Mouse (Mus musculus): ENCODE results near the gene Prkn.

Gene Prkn

GRCm38 (mm10) chr17:11394607-11395006, 554.4 kb downstream of the Prkn start:
- no peak for DNase-seq (ENCODE audit: extremely low read depth, low read depth)

DNA sequence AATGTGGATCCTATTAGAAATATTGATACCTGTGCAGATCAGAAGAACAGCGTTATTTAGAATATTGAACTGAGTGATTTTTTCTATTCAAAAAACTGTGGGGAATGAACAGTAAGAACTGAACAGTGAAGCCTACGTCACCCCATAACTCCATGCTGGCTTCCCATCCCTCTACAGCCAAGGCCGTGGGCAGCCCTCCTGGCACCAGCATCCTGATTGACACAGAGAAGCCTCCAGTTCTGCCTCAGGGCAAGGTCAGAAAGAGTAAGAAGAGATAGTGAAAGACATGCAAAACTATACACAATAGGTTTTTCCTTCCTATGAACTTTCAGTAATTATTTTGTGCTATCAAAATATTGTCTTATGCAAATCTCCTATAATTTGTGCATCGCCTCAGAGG, 557.5 kb downstream of the Prkn start:
- DNase-seq (ENCODE audit: extremely low read depth, low read depth) = no peak

DNA sequence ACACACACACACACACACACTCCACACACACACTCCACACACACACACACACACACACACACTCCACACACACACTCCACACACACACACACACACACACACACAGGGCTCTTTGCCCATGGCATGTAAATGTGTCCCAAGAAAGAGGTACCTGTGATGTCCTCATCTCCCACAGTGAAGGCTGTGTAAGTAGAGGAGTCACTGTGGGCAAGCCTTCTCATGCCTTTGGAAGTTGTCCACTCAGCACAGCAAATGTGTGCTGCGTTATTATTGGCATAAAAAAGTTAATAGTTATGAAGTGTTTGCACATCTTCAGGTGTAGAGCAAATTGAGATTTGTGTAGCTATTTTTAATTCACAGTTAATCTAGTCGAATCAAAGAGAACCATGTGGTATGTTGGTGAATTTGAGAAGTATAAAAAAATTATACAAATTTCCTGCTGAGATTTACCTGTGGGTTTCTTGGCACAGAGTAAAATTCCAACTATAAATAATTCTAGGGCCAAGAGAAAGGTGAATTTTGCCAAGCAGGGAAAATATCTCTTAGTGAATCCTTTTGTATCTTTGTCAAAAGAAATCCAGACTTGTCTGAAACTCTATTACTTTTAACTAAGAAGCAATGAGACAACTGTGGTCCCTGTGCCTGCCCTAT, 562.2 kb downstream of the Prkn start:
- DNase-seq (ENCODE audit: extremely low read depth, low read depth) = no peak

GRCm38 (mm10) chr17:11411414-11411813, 571.2 kb downstream of the Prkn start:
- no peak for DNase-seq (ENCODE audit: extremely low read depth, low read depth)

DNA sequence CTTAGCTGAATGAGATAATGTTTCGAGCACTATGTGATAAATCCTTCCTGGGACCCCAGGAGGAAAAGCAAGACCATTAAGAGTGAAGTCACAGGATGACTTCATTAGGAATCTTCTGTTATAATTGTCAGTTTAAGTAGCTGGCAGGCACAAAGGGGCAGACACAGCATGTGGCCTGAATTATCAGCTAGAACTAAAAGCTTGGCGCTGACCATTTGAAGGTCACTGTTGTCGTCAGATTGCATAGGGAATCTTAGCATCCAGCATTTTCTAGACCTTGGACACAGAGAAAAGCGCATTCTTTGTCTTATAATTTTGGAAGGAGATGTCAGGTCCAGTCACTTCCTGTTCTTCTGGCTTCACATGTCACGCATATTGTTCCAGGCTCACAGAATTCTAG, 573.5 kb downstream of the Prkn start:
- DNase-seq (ENCODE audit: extremely low read depth, low read depth) = no peak

DNA sequence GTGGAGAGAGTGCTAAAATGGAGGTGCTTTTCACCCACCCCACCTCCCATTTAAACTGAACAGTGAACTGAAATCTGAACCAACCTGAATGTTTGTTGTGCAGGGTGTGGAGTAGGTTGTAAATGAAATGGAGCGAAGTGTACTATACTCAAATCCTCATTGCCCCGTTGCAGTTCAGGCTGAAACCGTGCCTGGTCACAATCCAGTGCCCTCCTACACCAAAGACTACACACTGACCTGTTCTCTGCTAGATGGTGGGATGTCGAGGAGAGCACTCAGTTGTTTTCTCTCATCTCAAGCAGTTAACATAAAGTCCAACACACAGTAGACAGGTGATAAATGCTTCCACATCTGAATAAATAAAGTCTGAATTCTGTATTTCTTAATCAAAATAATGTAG, 574.1 kb downstream of the Prkn start:
- no peak for DNase-seq (ENCODE audit: extremely low read depth, low read depth)

DNA sequence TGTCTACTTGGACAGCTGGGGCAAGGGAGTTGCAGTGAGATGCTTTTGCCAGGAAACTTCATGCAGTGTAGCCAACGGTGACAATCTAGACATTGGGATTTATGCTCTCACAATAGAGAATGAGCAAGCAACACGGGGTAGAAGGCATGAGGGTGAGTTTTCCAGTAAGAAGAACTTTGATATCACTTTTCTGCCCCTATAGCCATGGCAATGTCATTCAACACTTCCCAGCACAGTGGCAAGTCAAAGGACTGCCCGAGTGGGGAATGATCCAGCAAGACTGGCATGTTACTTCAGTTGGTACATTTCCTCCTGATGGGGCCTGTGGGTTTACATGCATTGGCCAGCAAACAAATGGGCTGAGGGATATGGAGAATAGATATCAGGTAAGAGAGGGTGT, 577.0 kb downstream of the Prkn start:
- no peak for DNase-seq (ENCODE audit: extremely low read depth, low read depth)

DNA sequence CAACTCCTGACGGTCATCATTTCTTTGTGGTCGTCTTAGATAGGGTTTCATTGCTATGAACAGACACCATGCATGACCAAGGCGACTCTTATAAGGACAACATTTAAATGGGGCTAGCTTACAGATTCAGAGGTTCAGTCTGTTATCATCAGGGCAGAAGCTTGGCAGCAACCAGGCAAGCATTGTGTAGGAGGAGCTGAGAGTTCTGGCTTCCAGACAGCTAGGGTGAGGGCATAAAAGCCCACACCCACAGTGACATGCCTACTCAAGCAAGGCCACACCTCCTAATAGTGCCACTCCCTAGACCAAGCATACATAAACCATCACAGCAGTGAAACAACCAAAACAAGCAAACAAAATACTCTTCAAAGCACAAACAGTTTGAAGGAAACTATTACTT, 579.3 kb downstream of the Prkn start:
- DNase-seq (ENCODE audit: extremely low read depth, low read depth) = no peak

DNA sequence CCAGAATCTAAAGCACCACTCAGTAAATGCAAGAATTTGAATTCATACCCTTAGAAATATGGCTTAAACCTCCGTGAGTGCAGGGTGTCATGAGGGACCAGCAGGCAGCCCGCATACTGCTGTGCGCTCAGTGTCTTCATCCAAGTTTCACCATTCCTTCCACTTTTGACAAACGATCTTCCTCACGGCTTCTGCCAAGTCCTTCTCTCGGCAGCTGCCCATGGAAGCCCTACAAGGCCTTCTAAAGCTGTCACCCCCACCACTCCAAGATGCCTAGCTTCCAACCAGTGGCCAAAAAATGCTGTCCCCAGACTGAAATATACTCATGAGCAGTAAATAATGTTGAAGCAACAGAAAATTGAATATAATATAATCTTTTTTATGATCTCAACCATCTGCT, 580.7 kb downstream of the Prkn start:
- DNase-seq (ENCODE audit: extremely low read depth, low read depth) = no peak

DNA sequence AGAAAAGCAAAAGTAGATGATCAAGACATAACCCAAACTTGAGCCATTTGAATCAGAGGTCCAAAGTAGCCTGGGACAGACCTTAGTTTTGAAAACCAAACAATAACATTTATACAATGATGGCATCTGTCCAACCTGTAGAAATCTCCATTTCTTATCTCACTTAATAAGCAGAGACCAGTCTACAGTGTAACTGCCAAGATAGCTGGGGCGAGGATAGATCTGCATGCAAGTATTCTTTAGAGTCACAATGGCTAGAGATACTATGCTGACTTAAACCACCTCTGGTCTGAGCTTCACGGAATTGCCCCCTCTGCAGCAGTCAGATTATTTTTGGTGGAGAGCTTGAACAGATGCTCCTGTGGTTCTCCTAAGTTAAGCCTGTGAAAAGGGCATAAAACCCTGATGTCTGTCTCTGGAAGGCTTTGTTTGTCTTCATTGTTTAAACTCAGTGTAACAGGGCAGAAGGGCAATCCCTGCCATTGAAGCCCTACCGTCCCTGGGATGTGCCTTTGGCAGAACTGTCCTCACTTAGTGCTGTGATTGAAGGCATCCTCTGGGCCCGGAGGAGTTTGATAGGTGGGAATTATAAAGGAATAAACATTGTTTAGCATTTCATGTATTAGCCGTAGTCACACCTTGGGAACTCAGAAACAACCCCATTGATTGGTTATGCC, 581.2 kb downstream of the Prkn start:
- DNase-seq (ENCODE audit: extremely low read depth, low read depth) = no peak

GRCm38 (mm10) chr17:11431323-11431722, 591.1 kb downstream of the Prkn start:
- no peak for DNase-seq (ENCODE audit: extremely low read depth, low read depth)

GRCm38 (mm10) chr17:11432593-11432992, 592.4 kb downstream of the Prkn start:
- no peak for DNase-seq (ENCODE audit: extremely low read depth, low read depth)

DNA sequence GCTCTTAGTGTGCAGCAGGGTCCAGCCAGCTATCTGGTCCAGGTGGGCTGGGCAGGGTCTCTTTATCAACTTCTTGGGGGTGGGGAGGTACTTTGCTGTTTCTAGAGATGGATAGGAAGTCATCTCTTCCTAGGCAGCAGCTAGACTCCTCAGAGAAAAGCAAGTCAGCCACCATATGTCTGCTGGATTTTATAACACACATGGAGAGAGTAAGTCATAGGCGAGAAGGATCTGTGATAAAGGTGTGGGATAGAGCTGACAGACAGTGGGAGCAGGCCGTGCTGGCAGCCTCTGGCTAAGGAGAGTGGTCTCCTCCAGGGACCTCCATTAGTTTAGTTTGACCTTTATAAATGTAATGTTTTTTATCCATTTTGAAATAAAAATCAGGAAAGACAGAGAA, 622.5 kb downstream of the Prkn start:
- DNase-seq (ENCODE audit: extremely low read depth, low read depth) = no peak

GRCm38 (mm10) chr17:11466095-11466494, 625.9 kb downstream of the Prkn start:
- no peak for DNase-seq (ENCODE audit: extremely low read depth, low read depth)

DNA sequence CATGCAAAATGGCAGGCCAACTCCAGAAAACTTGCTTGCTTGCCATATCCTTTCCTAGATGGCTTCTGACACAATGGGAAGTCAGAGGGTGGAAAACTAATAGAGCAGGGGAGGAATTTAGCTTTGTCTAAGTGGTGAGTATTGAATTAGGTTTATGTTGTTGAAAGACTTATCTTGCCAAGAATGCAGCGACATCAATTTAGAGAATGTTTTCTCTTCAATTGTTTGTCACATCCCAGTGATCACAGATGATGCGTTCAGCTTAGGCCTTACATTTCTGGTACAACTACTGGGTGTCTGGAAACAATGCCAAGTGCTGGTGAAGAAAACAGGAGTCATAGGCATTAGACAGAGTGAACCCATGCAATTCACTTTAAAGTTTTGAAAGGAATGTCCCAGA, 628.4 kb downstream of the Prkn start:
- no peak for DNase-seq (ENCODE audit: extremely low read depth, low read depth)

DNA sequence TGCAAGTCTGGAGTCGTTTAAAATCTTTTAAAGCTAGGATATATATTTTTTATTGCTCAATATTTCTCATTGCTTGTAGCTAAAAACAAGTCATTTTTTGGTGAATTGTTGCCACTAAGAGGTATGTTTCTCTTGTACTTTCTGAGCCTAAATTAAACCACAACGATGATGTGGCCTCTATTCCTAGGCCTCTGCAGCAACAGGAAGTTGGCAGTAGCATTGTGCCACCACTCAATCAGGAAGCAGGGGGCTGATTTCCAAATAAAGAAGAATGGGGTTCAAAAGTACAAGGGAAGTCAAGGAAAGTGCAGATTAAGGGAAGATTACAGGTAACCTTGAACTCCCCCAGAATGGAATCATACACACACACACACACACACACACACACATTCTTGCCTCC, 642.8 kb downstream of the Prkn start:
- DNase-seq (ENCODE audit: extremely low read depth, low read depth) = no peak

DNA sequence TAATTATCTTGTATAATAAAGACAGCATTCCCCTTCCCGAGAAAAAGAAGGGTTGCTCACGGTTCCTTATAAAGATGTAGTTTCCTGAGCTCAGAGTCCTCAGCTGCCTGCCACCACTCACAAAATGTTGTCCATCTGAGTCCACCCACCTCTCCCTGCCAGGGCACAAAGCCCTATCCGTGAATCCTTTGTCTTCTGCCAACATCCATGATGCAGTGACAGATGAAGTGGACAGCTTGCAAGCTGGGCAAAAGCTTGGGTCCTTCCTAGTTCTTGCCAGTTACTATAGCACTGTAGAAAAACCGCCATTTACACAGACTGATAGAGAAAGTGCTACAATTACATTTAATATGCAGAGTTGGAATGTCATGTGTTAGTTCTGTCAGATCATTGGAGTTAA, 649.9 kb downstream of the Prkn start:
- no peak for DNase-seq (ENCODE audit: extremely low read depth, low read depth)

- DNase-seq (ENCODE audit: extremely low read depth, low read depth) = no peak
Measured at GRCm38 (mm10) chr17:11502556-11502955, 662.4 kb downstream of the Prkn start.

GRCm38 (mm10) chr17:11504496-11504895, 664.3 kb downstream of the Prkn start:
- DNase-seq (ENCODE audit: extremely low read depth, low read depth) = no peak

DNA sequence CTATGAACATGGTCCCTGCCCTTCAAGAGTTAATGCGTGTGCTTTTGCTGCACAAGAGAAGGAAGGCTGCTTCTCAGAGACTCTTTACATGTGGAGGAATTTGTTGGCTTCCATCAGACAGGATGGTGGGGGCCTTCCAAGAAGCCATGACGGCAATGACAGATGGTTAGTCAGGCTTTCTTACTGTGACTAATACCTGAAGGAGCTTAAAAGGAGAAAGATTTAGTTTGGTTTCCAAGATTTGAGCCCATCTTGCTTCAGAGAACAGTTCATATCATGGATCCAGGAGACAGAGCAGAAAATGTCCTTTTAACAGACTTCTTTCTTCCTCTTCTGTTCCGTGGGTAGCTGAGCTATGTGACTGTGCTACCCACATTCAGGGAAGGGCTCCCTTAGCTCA, 666.9 kb downstream of the Prkn start:
- DNase-seq (ENCODE audit: extremely low read depth, low read depth) = no peak

DNA sequence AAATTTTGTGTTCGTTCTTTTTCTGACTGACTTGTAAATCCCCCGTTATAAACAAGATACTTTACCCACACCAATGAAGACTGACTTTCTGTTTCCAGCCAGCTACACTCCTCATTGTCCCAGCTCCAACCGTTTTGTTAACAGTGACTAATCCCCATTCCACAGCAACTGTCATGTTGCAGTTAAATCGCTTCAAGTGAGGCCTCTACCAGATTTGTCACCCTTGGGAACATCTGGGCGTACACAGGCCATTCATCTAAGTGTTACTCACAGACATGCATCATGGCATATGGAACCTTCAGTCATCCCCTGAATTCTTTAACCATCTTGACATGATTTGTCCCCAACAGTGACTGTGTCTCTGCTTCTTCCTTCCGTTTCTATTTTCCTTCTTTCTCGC, 669.9 kb downstream of the Prkn start:
- no peak for DNase-seq (ENCODE audit: extremely low read depth, low read depth)

- DNase-seq (ENCODE audit: extremely low read depth, low read depth) = no peak
Measured at GRCm38 (mm10) chr17:11514032-11514761, 674.0 kb downstream of the Prkn start.

- no peak for DNase-seq (ENCODE audit: extremely low read depth, low read depth)
Measured at GRCm38 (mm10) chr17:11515619-11516018, 675.4 kb downstream of the Prkn start.
